Mouse (Mus musculus) liver, adult 2 months (tissue): ENCODE measurements around the gene Agpat1.

Experiments used
- CTCF ChIP-seq: fragments of 200-500 bp; IDR thresholded peaks from 2 replicates; pipeline ENCODE4 v1.5.1; 2011; ENCODE audit warnings: low read depth, low read length, control low read depth
- POLR2A ChIP-seq: fragments of 200-500 bp; IDR thresholded peaks from 2 replicates; pipeline ENCODE4 v1.6.1; 2011; ENCODE audit warnings: low read length, control low read depth; ENCODE audit not compliant: insufficient read depth; ENCODE audit errors: extremely low read depth

- TF ChIP-seq POLR2A, result no peak
- TF ChIP-seq CTCF, result no peak
Observed at GRCm38 (mm10) chr17:34601796-34602195, 2.3 kb upstream of the Agpat1 start.
